Mouse (Mus musculus) intestine, embryonic 16.5 days (tissue): Measurements from ENCODE around the gene Gripap1. TPM values are rescaled to one million over a fixed set of nuclear protein-coding genes. Genes with fewer than 3 reads are reported as not detected.

Experiments
- microRNA counts: library from miRNA; unstranded; fragments of <30 nt; microRNA quantifications from one replicate; lab custom pipeline; 2016
- microRNA-seq: library from miRNA; unstranded; fragments of <30 nt; microRNA quantifications from one replicate; pipeline ENCODE4, GENCODE M21; 2016
- polyA plus RNA-seq: library from polyadenylated mRNA; unstranded; fragments of >200 nt; fragmentation: Nextera tagmentation; extraction: Ambion mirVana; gene quantifications from 2 replicates; pipeline ENCODE4 v1.2.1, GENCODE M21; 2015

Gene Gripap1
- polyA plus RNA-seq, 1 experiment from 2014 or later: 37.5 TPM

MicroRNAs encoded within 50 kb of the gene (microRNA counts, 519-probe panel; counts per million panel counts)
- 2,118 counts per million, percentile 48 among the panel's probes with 10 or more counts for microRNA mmu-miR-1198 (lab: Ali Mortazavi, UCI)

Small RNAs within 50 kb of the gene (microRNA-seq; reads per million reads assigned to microRNA genes)
- gene Mir1198: 19.6 reads per million, percentile 29 among the genes with 10 or more reads in this experiment

Other genes starting within 250 kb of the Gripap1 start
- 0.23 TPM in 1 of 2 replicates, not detected in the other for gene Foxp3, start 216.1 kb upstream of the Gripap1 start, polyA plus RNA-seq
- gene Ppp1r3f, start 215.5 kb upstream of the Gripap1 start, polyA plus RNA-seq: 0.76 and 1.3 TPM in 2 replicates
- 36.1 and 38.4 TPM in 2 replicates for gene Ccdc22, start 184.2 kb upstream of the Gripap1 start, polyA plus RNA-seq
- 0.02 TPM in 1 of 2 replicates, not detected in the other for gene Cacna1f, start 182.7 kb upstream of the Gripap1 start, polyA plus RNA-seq
- gene Syp, start 151.3 kb upstream of the Gripap1 start, polyA plus RNA-seq: 6.0 and 6.2 TPM in 2 replicates
- gene Prickle3, start 132.5 kb upstream of the Gripap1 start, polyA plus RNA-seq: 7.6 TPM in 2 replicates
- 187 and 205 TPM in 2 replicates for gene Plp2, start 118.4 kb upstream of the Gripap1 start, polyA plus RNA-seq
- 0.71 and 0.93 TPM in 2 replicates for gene Magix, start 108.5 kb upstream of the Gripap1 start, polyA plus RNA-seq
- 28.0 and 29.5 TPM in 2 replicates for gene Gpkow, start 92.6 kb upstream of the Gripap1 start, polyA plus RNA-seq
- 25.8 and 26.6 TPM in 2 replicates for gene Wdr45, start 75.4 kb upstream of the Gripap1 start, polyA plus RNA-seq
- 0.37 TPM in 1 of 2 replicates, not detected in the other for gene Gm45208, start 67.5 kb upstream of the Gripap1 start, polyA plus RNA-seq
- 59.7 and 60.8 TPM in 2 replicates for gene Praf2, start 61.3 kb upstream of the Gripap1 start, polyA plus RNA-seq
- gene Ccdc120, start 38.9 kb upstream of the Gripap1 start, polyA plus RNA-seq: 9.2 and 12.0 TPM in 2 replicates
- 19.2 and 21.2 TPM in 2 replicates for gene Tfe3, start 27.2 kb upstream of the Gripap1 start, polyA plus RNA-seq
- gene Kcnd1, start 32.5 kb downstream of the Gripap1 start, polyA plus RNA-seq: 1.2 and 1.3 TPM in 2 replicates
- gene Otud5, start 51.6 kb downstream of the Gripap1 start, polyA plus RNA-seq: 25.9 and 27.7 TPM in 2 replicates
- 13.6 and 15.3 TPM in 2 replicates for gene Pim2, start 88.5 kb downstream of the Gripap1 start, polyA plus RNA-seq
- gene Slc35a2, start 94.3 kb downstream of the Gripap1 start, polyA plus RNA-seq: 46.5 and 50.8 TPM in 2 replicates
- 95.3 and 101 TPM in 2 replicates for gene Pqbp1, start 109.5 kb downstream of the Gripap1 start, polyA plus RNA-seq
- gene Timm17b, start 109.6 kb downstream of the Gripap1 start, polyA plus RNA-seq: 132 and 141 TPM in 2 replicates
- gene Gm10491, start 118.1 kb downstream of the Gripap1 start, polyA plus RNA-seq: not detected in 2 replicates
- gene Gm10490, start 119.8 kb downstream of the Gripap1 start, polyA plus RNA-seq: not detected in 2 replicates
- 10.6 and 10.7 TPM in 2 replicates for gene Pcsk1n, start 130.1 kb downstream of the Gripap1 start, polyA plus RNA-seq
- not detected in 2 replicates for gene Eras, start 138.8 kb downstream of the Gripap1 start, polyA plus RNA-seq
- gene Hdac6, start 158.1 kb downstream of the Gripap1 start, polyA plus RNA-seq: 16.8 and 17.3 TPM in 2 replicates
- gene Gata1, start 188.3 kb downstream of the Gripap1 start, polyA plus RNA-seq: 0.93 and 2.5 TPM in 2 replicates
- gene Glod5, start 228.7 kb downstream of the Gripap1 start, polyA plus RNA-seq: 8.8 and 12.7 TPM in 2 replicates